Mouse (Mus musculus): ENCODE results near the gene Cdc25a.

Gene Cdc25a

GRCm38 (mm10) chr9:109932361-109932755 lies 57.0 kb downstream of the Cdc25a start:
- in situ Hi-C loops (cut with MseI, MboI) = no loop called here

DNA sequence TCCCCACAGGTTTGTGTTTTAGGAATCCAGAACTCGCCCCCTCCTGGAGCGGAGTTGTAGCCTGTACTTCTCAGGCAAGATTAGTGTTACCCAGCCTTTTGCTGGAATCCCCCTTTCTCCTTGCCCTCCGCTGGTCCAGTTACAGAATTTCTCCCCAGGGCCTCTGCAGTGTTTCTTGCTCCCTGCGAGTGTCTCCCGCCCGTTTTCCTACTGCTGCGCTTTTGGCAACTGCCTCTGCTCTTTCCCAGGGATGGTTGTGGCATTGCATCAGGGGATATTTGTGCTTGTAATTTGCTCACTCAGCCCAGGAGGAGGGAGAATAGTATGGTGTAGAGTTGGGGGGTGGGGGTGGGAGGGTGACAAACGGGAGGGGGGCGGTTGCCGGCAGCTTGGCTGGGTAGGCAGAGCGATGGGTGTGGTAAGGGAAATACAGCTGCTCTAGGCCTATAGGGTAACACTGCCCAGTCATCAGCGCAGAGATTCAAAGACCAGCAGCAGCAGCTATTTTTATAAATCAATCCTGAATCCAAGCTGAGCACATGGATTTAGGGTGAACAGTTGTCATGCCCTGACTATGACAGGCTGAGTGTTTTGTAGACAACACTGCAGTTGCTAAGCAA lies 57.5 kb downstream of the Cdc25a start:
- in situ Hi-C loops (cut with MseI, MboI) = no loop called here

DNA sequence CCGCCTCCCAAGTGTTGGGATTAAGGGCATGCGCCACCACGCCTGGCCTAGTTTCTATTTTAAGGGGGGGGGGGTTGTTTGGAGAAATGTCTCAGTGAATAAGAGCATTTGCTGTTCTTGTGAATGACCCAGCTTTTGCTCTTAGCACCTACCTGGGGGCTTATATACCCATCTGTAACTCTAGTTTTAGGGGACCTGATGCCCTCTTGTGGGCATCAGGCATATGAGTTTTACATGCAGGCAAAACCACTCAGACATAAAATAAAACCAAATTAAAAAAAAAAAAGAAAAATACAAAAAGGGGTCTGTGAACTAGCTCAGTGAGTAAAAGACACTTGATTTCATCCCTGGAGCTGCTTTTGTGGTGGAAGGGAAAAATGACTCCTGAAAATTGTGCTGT lies 64.0 kb downstream of the Cdc25a start:
- in situ Hi-C loops (cut with MseI, MboI) = no loop called here

- in situ Hi-C loops (cut with MseI, MboI) = no loop called here
These were observed 67.4 kb downstream of the Cdc25a start for GRCm38 (mm10) chr9:109942796-109943195.

Data from mouse trophoblast stem cell (cell line).